Mouse (Mus musculus): Measurements from ENCODE around the gene Olfr961.
A peak's percentile ranks its signal among the peaks of the same experiment; 100 is the strongest.

Gene Olfr961

DNA sequence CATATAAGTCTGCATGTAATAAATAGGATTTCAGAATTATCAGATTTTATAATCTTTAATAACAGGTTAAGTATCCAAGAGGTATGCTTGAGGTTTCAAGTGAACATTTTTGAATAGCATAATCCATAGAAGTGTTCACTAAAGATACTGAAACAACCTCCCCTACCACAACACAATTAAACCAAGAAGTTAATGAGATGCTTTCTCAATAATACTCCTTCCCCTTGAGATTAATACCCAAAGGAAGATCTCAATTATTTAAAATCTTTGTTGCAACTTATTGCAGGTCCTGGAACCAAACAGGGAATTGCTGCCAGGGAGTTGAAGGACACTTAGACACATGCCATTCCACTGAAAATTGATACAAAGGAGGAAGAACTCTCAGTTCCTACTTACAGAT, at the start of gene Olfr961:
Gene Olfr961, plus strand, starts transcription at position 301 of the 400 bp plus-strand sequence.
- DNase-seq = no peak

- DNase-seq = peak; percentile 3 to 6
Measured at GRCm38 (mm10) chr9:39602536-39603332, 42.2 kb upstream of the Olfr961 start.

DNA sequence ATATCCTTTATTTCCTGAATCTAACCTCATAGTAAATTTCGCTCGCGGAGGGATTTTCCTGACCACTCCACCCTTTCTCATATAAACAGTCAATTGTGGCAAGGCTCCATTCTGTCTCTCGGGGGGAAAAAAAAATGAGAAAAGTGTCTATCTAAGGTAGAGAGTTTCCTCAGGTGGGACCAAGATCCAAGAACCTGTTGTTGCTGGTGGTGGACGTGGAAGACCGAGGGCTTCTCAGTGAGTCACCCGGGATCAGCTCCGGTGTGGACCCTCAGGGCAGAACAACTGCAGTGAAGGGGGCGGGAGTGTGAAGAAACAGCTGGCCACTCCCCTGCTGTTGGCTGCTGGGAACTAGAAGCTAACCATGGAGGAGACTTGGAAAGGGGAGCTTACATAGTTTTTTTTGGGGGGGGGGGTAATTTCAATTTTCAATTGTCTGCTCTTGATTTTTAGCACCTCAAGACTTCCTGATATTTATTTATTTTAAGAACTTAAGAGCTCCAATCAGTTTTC, 41.5 kb upstream of the Olfr961 start:
- DNase-seq = peak in 1 of 2 experiments; percentile 6

DNA sequence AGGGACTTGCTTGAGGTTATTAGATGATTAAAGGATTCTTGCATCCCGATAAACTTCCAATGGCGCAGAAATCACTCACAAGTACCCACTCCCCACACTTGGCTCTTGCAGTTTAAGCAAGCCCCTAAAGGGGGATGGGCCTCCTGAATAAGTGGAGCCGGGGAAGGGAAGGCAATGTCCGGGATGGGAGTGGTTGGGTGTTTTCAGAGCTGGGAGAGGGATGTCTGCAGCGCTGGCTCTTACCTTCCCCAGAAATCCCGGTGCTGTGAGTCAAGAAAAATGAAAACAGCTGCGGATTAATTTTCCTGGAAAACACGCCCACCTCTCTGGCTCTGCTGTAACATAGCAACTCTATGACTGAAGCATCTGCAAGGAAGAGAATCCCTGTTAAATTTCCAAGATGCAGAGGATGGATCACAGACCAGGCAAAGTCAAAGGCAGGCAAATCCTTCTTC, 40.9 kb upstream of the Olfr961 start, which contains the start of gene AW551984:
Gene AW551984, minus strand, starts transcription at position 405 of the 455 bp plus-strand sequence.
- no peak for DNase-seq

- no peak for DNase-seq
Measured at GRCm38 (mm10) chr9:39608497-39608896, 36.4 kb upstream of the Olfr961 start.

- DNase-seq = no peak
Measured at GRCm38 (mm10) chr9:39610355-39610754, 34.5 kb upstream of the Olfr961 start, which contains the start of gene Olfr148. Gene Olfr148 (plus strand): TSS chr9:39610655.

DNA sequence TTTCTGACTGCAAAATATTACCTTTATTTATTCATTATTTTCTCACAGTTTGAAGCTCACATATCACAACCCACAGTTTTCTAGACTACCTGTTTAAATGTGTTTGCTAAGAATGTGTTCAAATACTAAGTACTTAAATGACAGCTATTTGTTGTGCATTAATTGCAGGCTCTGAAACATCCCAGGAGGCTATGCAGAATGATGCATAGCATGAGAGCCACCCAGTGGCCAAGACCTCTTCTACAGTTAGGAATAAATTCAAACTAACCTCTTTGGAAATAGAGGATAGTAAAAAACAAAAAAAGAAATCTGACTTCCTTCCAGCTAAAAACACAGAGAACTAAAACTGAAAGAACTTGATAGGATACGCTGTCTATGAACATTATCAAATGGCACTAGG, 32.9 kb upstream of the Olfr961 start:
- DNase-seq = peak in 1 of 2 experiments; percentile 6

- no peak for DNase-seq
Measured at GRCm38 (mm10) chr9:39621073-39621472, 23.8 kb upstream of the Olfr961 start, which contains the start of gene Olfr960. Gene Olfr960 (plus strand): TSS chr9:39621373.

DNA sequence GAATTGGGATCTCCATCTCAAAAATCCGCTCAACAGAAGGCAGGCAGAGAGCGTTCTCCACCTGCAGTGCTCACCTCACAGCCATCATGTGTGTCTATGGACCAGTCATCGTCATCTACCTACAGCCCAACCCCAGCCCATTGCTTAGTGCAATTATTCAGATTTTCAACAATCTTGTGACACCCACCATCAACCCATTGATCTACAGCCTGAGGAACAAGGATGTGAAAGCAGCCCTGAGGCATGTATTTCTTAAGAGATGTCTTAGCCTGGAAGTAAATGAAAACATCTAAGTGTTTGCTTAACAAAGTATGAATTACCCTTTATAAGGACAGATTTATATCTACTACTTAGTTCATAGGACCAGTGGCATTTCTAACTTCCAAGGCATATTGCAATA, 21.1 kb upstream of the Olfr961 start:
- no peak for DNase-seq

DNA sequence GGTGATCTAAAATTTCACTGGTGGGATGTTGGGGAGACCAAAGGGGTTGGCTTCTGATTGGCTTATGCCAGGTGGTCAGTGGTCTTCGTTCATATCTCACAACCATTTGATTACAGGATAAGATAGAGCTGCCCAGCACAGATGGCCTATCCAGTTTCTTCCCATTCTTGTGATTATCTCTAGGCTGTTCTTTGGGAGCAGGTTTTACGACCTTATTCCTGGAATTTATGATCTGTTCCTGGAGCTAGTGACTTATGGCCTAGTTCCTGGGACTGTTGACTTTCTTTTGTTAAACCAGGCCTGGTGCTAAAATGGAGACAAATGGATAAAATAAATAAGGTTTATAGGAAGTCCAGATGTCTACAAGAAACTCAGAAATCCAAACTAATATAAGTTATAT, 20.2 kb upstream of the Olfr961 start:
- no peak for DNase-seq

DNA sequence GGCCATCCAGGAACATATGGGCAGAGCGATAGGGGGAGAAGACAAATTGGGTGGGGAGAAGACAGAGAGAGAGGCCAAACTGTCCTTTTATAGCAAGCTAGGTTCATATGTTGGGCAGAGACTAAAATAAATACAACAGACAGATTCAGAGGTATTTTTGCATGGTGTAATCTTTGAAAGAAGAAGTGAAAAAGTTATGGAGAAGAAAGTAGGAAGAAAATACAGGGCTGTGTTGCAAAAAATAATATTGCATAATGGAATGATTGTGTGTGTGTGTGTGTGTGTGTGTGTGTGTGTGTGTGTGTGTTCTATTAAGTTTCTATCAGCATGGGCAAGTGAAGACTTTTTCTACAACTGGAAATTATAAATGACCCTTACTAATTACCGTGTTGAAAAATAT, 15.8 kb upstream of the Olfr961 start:
- no peak for DNase-seq

- DNase-seq = no peak
Measured at GRCm38 (mm10) chr9:39633913-39634594, 10.8 kb upstream of the Olfr961 start.

DNA sequence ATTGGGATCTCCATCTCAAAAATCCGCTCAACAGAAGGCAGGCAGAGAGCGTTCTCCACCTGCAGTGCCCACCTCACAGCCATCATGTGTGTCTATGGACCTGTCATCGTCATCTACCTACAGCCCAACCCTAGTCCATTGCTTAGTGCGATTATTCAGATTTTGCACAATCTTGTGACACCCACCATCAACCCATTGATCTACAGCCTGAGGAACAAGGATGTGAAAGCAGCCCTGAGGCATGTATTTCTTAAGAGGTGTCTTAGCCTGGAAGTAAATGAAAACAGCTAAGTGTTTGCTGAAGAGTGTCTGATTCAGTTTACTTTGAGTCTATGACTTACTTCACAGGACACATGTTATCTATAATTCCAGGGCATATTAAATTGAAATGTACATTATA, 2.5 kb downstream of the Olfr961 start:
- no peak for DNase-seq

- DNase-seq = no peak
Measured at GRCm38 (mm10) chr9:39654756-39655396, 10.0 kb downstream of the Olfr961 start.

- DNase-seq = no peak
Measured at GRCm38 (mm10) chr9:39666905-39667304, 22.0 kb downstream of the Olfr961 start, which contains the start of gene Olfr963. Gene Olfr963 (plus strand): TSS chr9:39667205.

DNA sequence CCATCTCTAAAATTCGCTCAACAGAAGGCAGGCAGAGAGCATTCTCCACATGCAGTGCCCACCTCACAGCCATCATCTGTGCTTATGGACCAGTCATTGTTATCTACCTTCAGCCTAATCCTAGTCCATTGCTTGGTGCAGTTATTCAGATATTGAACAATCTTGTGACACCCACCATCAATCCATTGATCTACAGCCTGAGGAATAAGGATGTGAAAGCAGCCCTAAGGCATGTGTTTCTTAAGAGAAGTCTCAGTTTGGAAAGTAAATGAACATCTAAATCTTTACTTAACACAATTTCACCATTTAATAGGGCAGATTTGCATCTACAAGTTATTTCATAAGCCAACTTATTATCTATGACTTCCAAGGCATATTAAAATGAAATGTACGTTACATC, 24.8 kb downstream of the Olfr961 start:
- DNase-seq = no peak

DNA sequence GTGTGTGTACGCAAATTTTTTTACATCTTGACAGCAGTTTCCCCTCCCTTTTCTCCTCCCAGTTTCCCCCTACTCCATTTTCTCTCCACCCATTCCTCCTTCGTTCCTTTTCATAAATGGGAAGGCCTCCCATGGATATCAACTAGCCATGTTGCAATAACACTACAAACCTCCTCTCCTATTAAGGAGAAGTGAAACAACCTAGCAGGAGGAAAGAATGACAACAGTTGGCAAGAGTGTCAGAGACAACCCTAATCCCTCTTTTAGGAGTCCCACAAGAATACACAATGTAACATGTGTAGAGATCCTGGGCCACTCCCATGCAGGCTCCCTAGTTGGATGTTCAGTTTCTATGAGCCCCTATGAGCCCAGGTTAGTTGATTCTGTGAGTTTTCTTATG, 29.9 kb downstream of the Olfr961 start:
- DNase-seq = no peak

DNA sequence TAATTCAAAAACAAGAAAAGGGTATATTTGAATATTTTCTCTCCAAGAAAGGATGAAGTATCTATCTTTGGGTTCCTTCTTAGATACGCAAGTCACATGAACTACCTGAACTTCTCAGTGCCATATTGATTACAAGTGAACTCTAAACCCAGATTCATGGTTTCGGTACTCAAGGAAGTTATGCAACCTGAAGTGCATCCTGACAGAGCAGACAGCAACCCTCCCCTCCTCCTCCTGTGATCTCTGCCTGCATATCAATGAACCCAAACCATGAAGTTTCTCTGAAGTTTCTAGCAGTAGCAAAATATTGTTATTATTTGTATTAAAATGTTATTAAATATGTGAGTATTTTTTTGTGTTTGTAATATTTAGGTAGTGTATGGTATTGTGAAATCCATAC, 33.7 kb downstream of the Olfr961 start:
- no peak for DNase-seq

- no peak for DNase-seq
Measured at GRCm38 (mm10) chr9:39679280-39679679, 34.4 kb downstream of the Olfr961 start.

All from cerebellum, postnatal 25 days (tissue).